Mouse (Mus musculus) neural tube, embryonic 15.5 days (tissue): ENCODE data around the gene Tom1. TPM values are rescaled to one million over a fixed set of nuclear protein-coding genes. Genes with fewer than 3 reads are reported as not detected.

Experiments used
- ATAC-seq: fragments of 200-750 bp; cut with Nextera tagmentation; 2 replicates; pipeline ENCODE4 v1.8.0; 2017; ENCODE audit warnings: mild to moderate bottlenecking, moderate TSS enrichment, moderate library complexity; ENCODE audit not compliant: low FRiP score
- H3K27ac ChIP-seq: fragments of 300-500 bp; sonication (generic); replicated peaks from 2 replicates; pipeline ENCODE4 v1.5.1; 2015; ENCODE audit warnings: mild to moderate bottlenecking, inconsistent platforms
- H3K27me3 ChIP-seq: fragments of 300-500 bp; sonication (generic); replicated peaks from 2 replicates; pipeline ENCODE4 v1.6.1; 2015; ENCODE audit warnings: inconsistent platforms
- H3K36me3 ChIP-seq: fragments of 300-500 bp; sonication (generic); 2 replicates; pipeline ENCODE4 v1.6.1; 2015; ENCODE audit warnings: inconsistent platforms
- H3K4me1 ChIP-seq: fragments of 300-500 bp; sonication (generic); 2 replicates; pipeline ENCODE4 v1.6.1; 2015; ENCODE audit warnings: inconsistent platforms
- H3K4me2 ChIP-seq: fragments of 300-500 bp; sonication (generic); 2 replicates; pipeline ENCODE4 v1.6.1; 2015; ENCODE audit warnings: inconsistent platforms, mild to moderate bottlenecking, moderate library complexity
- H3K4me3 ChIP-seq: fragments of 300-500 bp; sonication (generic); replicated peaks from 2 replicates; pipeline ENCODE4 v1.5.1; 2015; ENCODE audit warnings: mild to moderate bottlenecking, inconsistent platforms
- H3K9ac ChIP-seq: fragments of 300-500 bp; sonication (generic); replicated peaks from 2 replicates; pipeline ENCODE4 v1.6.1; 2015; ENCODE audit warnings: mild to moderate bottlenecking, inconsistent platforms
- H3K9me3 ChIP-seq: fragments of 300-500 bp; sonication (generic); replicated peaks from 2 replicates; pipeline ENCODE4 v1.6.1; 2016; ENCODE audit warnings: inconsistent platforms
- WGBS: fragments of 180-500 bp; shearing (Covaris S2); methylation state at CpG from one replicate; pipeline ENCODE4 v1.1.7; 2015; ENCODE audit warnings: mixed read lengths; 5-methylcytosine and 5-hydroxymethylcytosine counted together
- polyA plus RNA-seq: library from polyadenylated mRNA; unstranded; fragments of >200 nt; fragmentation: Nextera tagmentation; extraction: Ambion mirVana; gene quantifications from 2 replicates; pipeline ENCODE4 v1.2.1, GENCODE M21; 2015

The Tom1 gene
- polyA plus RNA-seq, result 44.1 and 44.4 TPM in 2 replicates

GRCm38 (mm10) chr8:75033511-75034243 lies at the start of gene Tom1:
Tom1 (plus strand) TSS chr8:75033705.
- Histone ChIP-seq H3K4me1 (peaks cover 18% of the 10 kb centered on the region), H3K4me3 (peak within 1 kb of the TSS; percentile 64), H3K9ac (peak within 1 kb of the TSS; percentile 64), H3K4me2 (peak within 1 kb of the TSS; percentile 92), H3K9me3 (no peaks in the 10 kb centered on the region), H3K27ac (peak within 1 kb of the TSS; percentile 89), H3K27me3 (no peaks in the 10 kb centered on the region), H3K36me3 (peaks cover 14% of the 10 kb centered on the region)
- ATAC-seq, result peak; percentile 99
- WGBS, result under 1% methylated on average over 62 of the region's 62 CpGs

- ATAC-seq, result no peak
- WGBS, result 85% methylated on average over 5 of the region's 5 CpGs
- Histone ChIP-seq H3K4me3 (no peak overlapping the region), H3K4me1 (no peaks in the 10 kb centered on the region), H3K9me3 (no peaks in the 10 kb centered on the region), H3K4me2 (no peak overlapping the region), H3K27ac (no peak overlapping the region), H3K36me3 (no peaks in the 10 kb centered on the region), H3K9ac (no peak overlapping the region), H3K27me3 (0 out of 2 replicates have a peak, but pooled peaks cover 7% of the 10 kb centered on the region)
These were observed 46.1 kb upstream of the Tom1 start for GRCm38 (mm10) chr8:74987436-74987835.

- no peak for ATAC-seq
- WGBS, result 26% methylated on average over 15 of the region's 15 CpGs
- no peak overlapping the region for H3K4me2 ChIP-seq
- H3K9me3 ChIP-seq, result no peaks in the 10 kb centered on the region
- no peak overlapping the region for H3K9ac ChIP-seq
- 0 out of 2 replicates have a peak, but pooled peaks cover 7% of the 10 kb centered on the region for H3K27me3 ChIP-seq
- no peaks in the 10 kb centered on the region for H3K36me3 ChIP-seq
- no peak overlapping the region for H3K4me3 ChIP-seq
- no peak overlapping the region for H3K27ac ChIP-seq
- peaks cover 11% of the 10 kb centered on the region for H3K4me1 ChIP-seq
These were observed 43.5 kb upstream of the Tom1 start for GRCm38 (mm10) chr8:74990021-74990420.

- Histone ChIP-seq H3K9ac (peak within 1 kb of the TSS; percentile 99), H3K4me2 (peak within 1 kb of the TSS; percentile 61), H3K4me3 (peak within 1 kb of the TSS; percentile 87), H3K4me1 (peaks cover 14% of the 10 kb centered on the region), H3K36me3 (no peaks in the 10 kb centered on the region), H3K27me3 (0 out of 2 replicates have a peak, but pooled peaks cover 7% of the 10 kb centered on the region), H3K9me3 (no peaks in the 10 kb centered on the region), H3K27ac (peak within 1 kb of the TSS; percentile 97)
- ATAC-seq, result peak; percentile 13; the same call in 1 of the 2 replicates
- 8% methylated on average over 8 of the region's 8 CpGs for WGBS
These were observed 40.4 kb upstream of the Tom1 start, which contains the start of gene Hmgxb4 for GRCm38 (mm10) chr8:74993081-74993474. Hmgxb4 (plus strand) TSS chr8:74993356.

GRCm38 (mm10) chr8:74993475-74994451 lies 39.7 kb upstream of the Tom1 start:
- H3K27ac ChIP-seq, result peak overlapping the region; percentile 97
- H3K4me1 ChIP-seq, result peaks cover 14% of the 10 kb centered on the region
- ATAC-seq, result peak; percentile 97
- H3K4me2 ChIP-seq, result peak overlapping the region; percentile 61
- H3K9me3 ChIP-seq, result no peaks in the 10 kb centered on the region
- H3K9ac ChIP-seq, result peak overlapping the region; percentile 99
- under 1% methylated on average over 81 of the region's 111 CpGs for WGBS
- H3K27me3 ChIP-seq, result 0 out of 2 replicates have a peak, but pooled peaks cover 7% of the 10 kb centered on the region
- peaks cover 3% of the 10 kb centered on the region for H3K36me3 ChIP-seq
- H3K4me3 ChIP-seq, result peak overlapping the region; percentile 87

GRCm38 (mm10) chr8:74994540-74994939 lies 39.0 kb upstream of the Tom1 start:
- ATAC-seq, result peak; percentile 13; the same call in 1 of the 2 replicates
- Histone ChIP-seq H3K27me3 (0 out of 2 replicates have a peak, but pooled peaks cover 7% of the 10 kb centered on the region), H3K9ac (peak overlapping the region; percentile 99), H3K4me1 (peaks cover 14% of the 10 kb centered on the region), H3K4me3 (peak overlapping the region; percentile 87), H3K27ac (peak overlapping the region; percentile 97), H3K4me2 (peak overlapping the region; percentile 61), H3K36me3 (peaks cover 11% of the 10 kb centered on the region), H3K9me3 (no peaks in the 10 kb centered on the region)
- WGBS, result 5% methylated on average over 7 of the region's 7 CpGs

GRCm38 (mm10) chr8:75000431-75000830 lies 33.1 kb upstream of the Tom1 start:
- no peak for ATAC-seq
- no peaks in the 10 kb centered on the region for H3K9me3 ChIP-seq
- no peak overlapping the region for H3K9ac ChIP-seq
- H3K36me3 ChIP-seq, result peaks cover 47% of the 10 kb centered on the region
- WGBS, result 98% methylated on average over 3 of the region's 3 CpGs
- H3K27ac ChIP-seq, result no peak overlapping the region
- no peaks in the 10 kb centered on the region for H3K27me3 ChIP-seq
- H3K4me1 ChIP-seq, result no peaks in the 10 kb centered on the region
- H3K4me2 ChIP-seq, result no peak overlapping the region
- H3K4me3 ChIP-seq, result no peak overlapping the region

- ATAC-seq, result no peak
- Histone ChIP-seq H3K4me2 (no peak overlapping the region), H3K27ac (no peak overlapping the region), H3K4me1 (no peaks in the 10 kb centered on the region), H3K27me3 (no peaks in the 10 kb centered on the region), H3K36me3 (peaks cover 41% of the 10 kb centered on the region), H3K9ac (no peak overlapping the region), H3K9me3 (no peaks in the 10 kb centered on the region), H3K4me3 (no peak overlapping the region)
- 96% methylated on average over 2 of the region's 2 CpGs for WGBS
These were observed 24.7 kb upstream of the Tom1 start for GRCm38 (mm10) chr8:75008826-75009225.

GRCm38 (mm10) chr8:75013557-75013956 lies 19.9 kb upstream of the Tom1 start:
- ATAC-seq, result no peak
- 58% methylated on average over 2 of the region's 2 CpGs for WGBS
- Histone ChIP-seq H3K4me1 (no peaks in the 10 kb centered on the region), H3K36me3 (peaks cover 14% of the 10 kb centered on the region; the same call in 1 of the 2 replicates), H3K27ac (no peak overlapping the region), H3K4me3 (no peak overlapping the region), H3K9me3 (no peaks in the 10 kb centered on the region), H3K9ac (no peak overlapping the region), H3K4me2 (no peak overlapping the region), H3K27me3 (no peaks in the 10 kb centered on the region)

GRCm38 (mm10) chr8:75013964-75014363 lies 19.5 kb upstream of the Tom1 start:
- H3K9ac ChIP-seq, result no peak overlapping the region
- peaks cover 10% of the 10 kb centered on the region; the same call in 1 of the 2 replicates for H3K36me3 ChIP-seq
- H3K9me3 ChIP-seq, result no peaks in the 10 kb centered on the region
- no peak overlapping the region for H3K4me3 ChIP-seq
- no peak for ATAC-seq
- no peaks in the 10 kb centered on the region for H3K4me1 ChIP-seq
- H3K27ac ChIP-seq, result no peak overlapping the region
- H3K4me2 ChIP-seq, result no peak overlapping the region
- 69% methylated on average over 3 of the region's 3 CpGs for WGBS
- no peaks in the 10 kb centered on the region for H3K27me3 ChIP-seq

- no peak for ATAC-seq
- 42% methylated on average over 2 of the region's 2 CpGs for WGBS
These were observed 17.5 kb upstream of the Tom1 start for GRCm38 (mm10) chr8:75015981-75016380.

More at GRCm38 (mm10) chr8:75015981-75016380, 17.5 kb upstream of the Tom1 start:
- no peak overlapping the region for H3K4me3 ChIP-seq
- H3K9ac ChIP-seq, result no peak overlapping the region
- no peak overlapping the region for H3K4me2 ChIP-seq
- 0 out of 2 replicates have a peak, but pooled peaks cover 2% of the 10 kb centered on the region for H3K36me3 ChIP-seq
- no peaks in the 10 kb centered on the region for H3K9me3 ChIP-seq
- H3K27ac ChIP-seq, result no peak overlapping the region
- H3K27me3 ChIP-seq, result no peaks in the 10 kb centered on the region
- no peaks in the 10 kb centered on the region for H3K4me1 ChIP-seq
